Comparison of ENCODE assay signal across 10 mouse cellular contexts in genomic region chr7:112720989-112721337, GRCm38 (mm10). TPM values are rescaled to one million over a fixed set of nuclear protein-coding genes. Genes with fewer than 3 reads are reported as not detected.
A peak's percentile ranks its signal among the peaks of the same experiment; 100 is the strongest.
DNase-seq lines count a peak whose midpoint lies in the region; ATAC-seq lines count a peak whose summit lies in the region.
"Had no signal": no experiment of that assay in that cellular context is flagged by ENCODE, and none has a peak within 500 bp of the region (broad histone marks: within the 10 kb centered on the region; RNA-seq: fewer than 3 reads in every experiment).

No protein-coding gene starts in this region.

- peaks cover 83% of the 10 kb centered on the region for H3K4me1 ChIP-seq in kidney, embryonic 15.5 days
- peaks cover 73% of the 10 kb centered on the region for H3K4me1 ChIP-seq in forebrain, embryonic 10.5 days
- H3K4me1 ChIP-seq in intestine, embryonic 14.5 days (replicated peaks; ENCODE audit: control insufficient read depth, insufficient read depth, low read length): peaks cover 48% of the 10 kb centered on the region
- peaks cover 66% of the 10 kb centered on the region for H3K4me1 ChIP-seq in neural tube, embryonic 13.5 days (replicated peaks)

- H3K4me2 ChIP-seq in kidney, embryonic 15.5 days: peak overlapping the region; percentile 53
- peak overlapping the region; percentile 39 for H3K4me2 ChIP-seq in intestine, embryonic 14.5 days (ENCODE audit: low read length)
- peak overlapping the region; percentile 55 for H3K4me2 ChIP-seq in neural tube, embryonic 13.5 days

- DNase-seq in kidney, postnatal 10 days: no peak
- DNase-seq in forebrain, embryonic 10.5 days (ENCODE audit: extremely low spot score, low spot score): no peak
- peak; percentile 72 for DNase-seq in intestine, embryonic 14.5 days (ENCODE audit: low spot score)
- DNase-seq in testis, postnatal 14 days (ENCODE audit: low spot score): no peak
- DNase-seq in embryo, embryonic 11 days: no peak
- DNase-seq: liver, embryonic 13.5 days had no signal

- H3K9me3 ChIP-seq in kidney, embryonic 15.5 days (replicated peaks): no peaks in the 10 kb centered on the region
- no peaks in the 10 kb centered on the region for H3K9me3 ChIP-seq in forebrain, embryonic 10.5 days
- H3K9me3 ChIP-seq in intestine, embryonic 14.5 days (ENCODE audit: control insufficient read depth, low read length): no peaks in the 10 kb centered on the region
- no peaks in the 10 kb centered on the region for H3K9me3 ChIP-seq in neural tube, embryonic 13.5 days
- H3K9me3 ChIP-seq: liver, embryonic 13.5 days had no signal

- no peak for ATAC-seq in kidney, embryonic 15.5 days (replicated peaks; ENCODE audit: low FRiP score)
- ATAC-seq in intestine, embryonic 14.5 days (replicated peaks; ENCODE audit: low FRiP score, low TSS enrichment, low read depth): no peak; the same call in 1 of the 2 replicates
- ATAC-seq in neural tube, embryonic 13.5 days (ENCODE audit: low read depth): peak; percentile 38; the same call in 1 of the 2 replicates
- ATAC-seq in granulocyte monocyte progenitor cell, adult 5-6 weeks (replicated peaks; ENCODE audit: poor library complexity, severe bottlenecking): no peak

- WGBS in kidney, embryonic 15.5 days: 16% methylated on average over 4 of the region's 4 CpGs
- WGBS in forebrain, embryonic 10.5 days: 58% methylated on average over 4 of the region's 4 CpGs
- 29% methylated on average over 4 of the region's 4 CpGs for WGBS in intestine, embryonic 14.5 days
- WGBS in neural tube, embryonic 13.5 days: 13% methylated on average over 4 of the region's 4 CpGs

- peak overlapping the region; percentile 90 for H3K27ac ChIP-seq in kidney, embryonic 15.5 days
- H3K27ac ChIP-seq in forebrain, embryonic 10.5 days: peak overlapping the region; percentile 79
- peak overlapping the region; percentile 67 for H3K27ac ChIP-seq in intestine, embryonic 14.5 days (ENCODE audit: low read depth)
- peak overlapping the region; percentile 84 for H3K27ac ChIP-seq in neural tube, embryonic 13.5 days (replicated peaks)
- H3K27ac ChIP-seq: liver, embryonic 13.5 days had no signal

- no peaks in the 10 kb centered on the region for H3K27me3 ChIP-seq in kidney, embryonic 15.5 days
- H3K27me3 ChIP-seq in forebrain, embryonic 10.5 days (ENCODE audit: poor library complexity, severe bottlenecking): no peaks in the 10 kb centered on the region
- no peaks in the 10 kb centered on the region for H3K27me3 ChIP-seq in intestine, embryonic 14.5 days (replicated peaks; ENCODE audit: control insufficient read depth, insufficient read depth, low read length)
- H3K27me3 ChIP-seq in neural tube, embryonic 13.5 days: no peaks in the 10 kb centered on the region

- no peak overlapping the region for H3K9ac ChIP-seq in kidney, embryonic 15.5 days
- H3K9ac ChIP-seq in intestine, embryonic 14.5 days (ENCODE audit: low read length): 0 out of 2 replicates have a peak overlapping the region, but pooled peaks have one; percentile 29
- H3K9ac ChIP-seq in neural tube, embryonic 13.5 days: peak overlapping the region; percentile 58
- H3K9ac ChIP-seq: liver, embryonic 13.5 days had no signal

- H3K36me3 ChIP-seq in kidney, embryonic 15.5 days: no peaks in the 10 kb centered on the region
- H3K36me3 ChIP-seq in forebrain, embryonic 10.5 days (replicated peaks): no peaks in the 10 kb centered on the region
- H3K36me3 ChIP-seq in intestine, embryonic 14.5 days (ENCODE audit: control insufficient read depth, insufficient read depth, low read length): no peaks in the 10 kb centered on the region
- H3K36me3 ChIP-seq in neural tube, embryonic 13.5 days: no peaks in the 10 kb centered on the region
- H3K36me3 ChIP-seq: G1E; liver, embryonic 13.5 days had no signal

- no peak overlapping the region for H3K4me3 ChIP-seq in kidney, embryonic 15.5 days (replicated peaks)
- peak overlapping the region; percentile 31; the same call in 1 of the 2 replicates for H3K4me3 ChIP-seq in forebrain, embryonic 10.5 days
- no peak overlapping the region for H3K4me3 ChIP-seq in intestine, embryonic 14.5 days (ENCODE audit: low read depth, low read length)
- peak overlapping the region; percentile 25 for H3K4me3 ChIP-seq in neural tube, embryonic 13.5 days
- H3K4me3 ChIP-seq: liver, embryonic 13.5 days had no signal

RNA-seq across cellular contexts. Expression of gene Tead1, which starts 41.8 kb away (rescaled TPM):
- polyA plus RNA-seq in kidney, embryonic 15.5 days (2015; fragmentation: Nextera tagmentation; extraction: Ambion mirVana): 27.6 and 30.4 TPM in 2 replicates
- 18.1 and 18.4 TPM in 2 replicates for polyA plus RNA-seq in forebrain, embryonic 10.5 days (2016; fragmentation: Nextera tagmentation; extraction: Ambion mirVana)
- polyA plus RNA-seq in intestine, embryonic 14.5 days (2014; fragmentation: Nextera tagmentation; extraction: Ambion mirVana): 18.6 and 20.2 TPM in 2 replicates
- 18.5 and 19.6 TPM in 2 replicates for polyA plus RNA-seq in neural tube, embryonic 13.5 days (2015; fragmentation: Nextera tagmentation; extraction: Ambion mirVana)
- not detected in 2 replicates for total RNA-seq in granulocyte monocyte progenitor cell, adult 5-6 weeks (2014; fragmentation: Nextera tagmentation)
- total RNA-seq in granulocyte monocyte progenitor cell, adult 5-6 weeks (2017): not detected in 2 replicates
- polyA plus RNA-seq: G1E had no signal

Comparison
In these comparisons a context has a peak if more than half of its experiments do, and no peak if none do; other contexts are left out.
1. H3K4me3 ChIP-seq: peak in forebrain, embryonic 10.5 days (single experiment) and neural tube, embryonic 13.5 days (single experiment); none in kidney, embryonic 15.5 days (single experiment) and intestine, embryonic 14.5 days (single experiment).
2. Peak in every context shown above with its lines, with median percentiles within 50 percentile points of each other: H3K27ac ChIP-seq and H3K4me2 ChIP-seq.